Mouse (Mus musculus): ENCODE measurements around the gene Zfp524. TPM values are rescaled to one million over a fixed set of nuclear protein-coding genes. Genes with fewer than 3 reads are reported as not detected.

Gene Zfp524
- total and polyA plus RNA-seq, 3 experiments, result 2.3 to 8.4 (median 4.4) TPM

DNA sequence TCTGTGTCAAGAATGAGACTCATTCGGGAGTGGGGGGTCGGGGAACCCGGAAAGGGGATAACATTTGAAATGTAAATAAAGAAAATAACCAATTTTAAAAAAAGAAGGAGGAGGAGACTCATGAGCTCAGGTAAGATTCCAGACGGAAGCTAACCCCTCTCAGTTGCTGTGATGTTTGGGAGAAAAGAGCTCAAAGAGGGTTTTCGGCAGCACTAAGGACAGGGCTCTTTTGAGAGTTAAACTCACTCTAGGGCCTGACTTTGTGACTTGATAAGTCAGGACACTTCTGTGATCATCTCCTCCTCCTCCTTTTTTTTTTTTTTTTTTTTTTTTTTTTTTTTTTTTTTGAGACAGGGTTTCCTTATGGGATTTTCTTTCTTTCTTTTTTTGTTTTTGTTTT lies 24.7 kb downstream of the Zfp524 start:
- H3K27me3 ChIP-seq (replicated peaks), result no peaks in the 10 kb centered on the region
- dilution Hi-C loops (cut with MboI; ENCODE audit: extremely low pct_ligation_motif_present, extremely low pct_unique_long_range_greater_than_20kb, low sequenced_read_pairs), result no loop called here
- H3K4me1 ChIP-seq (ENCODE audit: control insufficient read depth in 1 of 2, insufficient read depth in 2 of 2), result peaks cover 4 to 17% of the 10 kb centered on the region in 2 experiments
- no peak for DNase-seq (ENCODE audit: extremely low read depth)
- H3K27ac ChIP-seq (ENCODE audit: insufficient read depth, low read depth), result no peak overlapping the region
- peak overlapping the region; percentile 57 to 90 (median 83) for H3K4me3 ChIP-seq (replicated peaks in 1 of 3; ENCODE audit: low read depth in 2 of 3, low read length in 2 of 3, poor library complexity in 1 of 3)
- TF ChIP-seq ZNF384 (IDR thresholded peaks at IDR 0.05; ENCODE audit: low read depth, low read length) (peak; percentile 80), MAZ (IDR thresholded peaks at IDR 0.05; ENCODE audit: low read depth, low read length) (no peak)
- H3K36me3 ChIP-seq (replicated peaks in 1 of 2; ENCODE audit: control insufficient read depth in 1 of 2, insufficient read depth in 1 of 2, low read length in 1 of 2), result peaks cover 0 to 32% of the 10 kb centered on the region in 2 experiments
- H3K9me3 ChIP-seq (replicated peaks; ENCODE audit: low read length), result no peaks in the 10 kb centered on the region
- 0 out of 2 replicates have a peak, but pooled peaks cover 5% of the 10 kb centered on the region for H3K79me2 ChIP-seq (replicated peaks; ENCODE audit: control insufficient read depth, extremely low read depth, insufficient read depth, poor library complexity, severe bottlenecking)
- peak overlapping the region; percentile 96 for H3K9ac ChIP-seq (ENCODE audit: insufficient read depth, low read depth)
- in situ Hi-C loops (cut with MboI; ENCODE audit: low pct_ligation_motif_present, low pct_unique_long_range_greater_than_20kb, low sequenced_read_pairs), result no loop called here
- H3K4me2 ChIP-seq (ENCODE audit: insufficient read depth, low read depth, poor library complexity, severe bottlenecking), result peak overlapping the region; percentile 89

DNA sequence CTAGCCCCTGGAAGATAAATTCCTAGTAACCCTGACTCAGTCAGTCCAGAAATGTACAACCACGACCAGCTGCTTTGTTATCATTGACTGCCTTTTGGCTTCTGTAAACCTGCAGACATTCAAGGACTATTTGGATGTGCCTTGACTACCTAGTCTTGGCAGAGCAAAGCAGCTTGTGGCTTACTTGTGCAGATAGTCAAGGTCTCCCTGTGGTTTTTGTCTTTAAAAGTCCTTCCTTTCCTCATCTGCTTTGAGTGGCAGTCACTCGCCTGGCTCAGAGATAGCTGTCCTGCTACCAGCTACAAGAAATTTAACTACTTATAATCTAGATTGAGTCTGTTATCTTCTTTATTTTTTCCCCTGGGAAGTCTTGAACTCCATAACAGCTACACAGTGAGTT lies 30.8 kb downstream of the Zfp524 start:
- Histone ChIP-seq H3K36me3 (replicated peaks in 1 of 2; ENCODE audit: control insufficient read depth in 1 of 2, insufficient read depth in 1 of 2, low read length in 1 of 2) (peaks cover 0 to 12% of the 10 kb centered on the region in 2 experiments), H3K4me3 (replicated peaks in 1 of 3; ENCODE audit: low read depth in 2 of 3, low read length in 2 of 3, poor library complexity in 1 of 3) (no peak overlapping the region), H3K9me3 (replicated peaks; ENCODE audit: low read length) (no peaks in the 10 kb centered on the region), H3K9ac (ENCODE audit: insufficient read depth, low read depth) (no peak overlapping the region), H3K4me1 (ENCODE audit: control insufficient read depth in 1 of 2, insufficient read depth in 2 of 2) (peaks cover 12 to 17% of the 10 kb centered on the region in 2 experiments; a peak in 3 of 4 replicates), H3K27ac (ENCODE audit: insufficient read depth, low read depth) (no peak overlapping the region), H3K4me2 (ENCODE audit: insufficient read depth, low read depth, poor library complexity, severe bottlenecking) (no peak overlapping the region), H3K27me3 (replicated peaks) (no peaks in the 10 kb centered on the region), H3K79me2 (replicated peaks; ENCODE audit: control insufficient read depth, extremely low read depth, insufficient read depth, poor library complexity, severe bottlenecking) (no peaks in the 10 kb centered on the region)
- in situ Hi-C loops (cut with MboI; ENCODE audit: low pct_ligation_motif_present, low pct_unique_long_range_greater_than_20kb, low sequenced_read_pairs), result no loop called here
- DNase-seq (ENCODE audit: extremely low read depth), result no peak
- dilution Hi-C loops (cut with MboI; ENCODE audit: extremely low pct_ligation_motif_present, extremely low pct_unique_long_range_greater_than_20kb, low sequenced_read_pairs), result no loop called here
- TF ChIP-seq TCF12 (IDR thresholded peaks at IDR 0.05; ENCODE audit: low read depth, low read length) (no peak), KAT2A (IDR thresholded peaks at IDR 0.05; ENCODE audit: insufficient replicate concordance, low read length) (no peak), GABPA (IDR thresholded peaks at IDR 0.05; ENCODE audit: insufficient replicate concordance, low read depth, low read length) (no peak), NELFE (IDR thresholded peaks at IDR 0.05; ENCODE audit: low read depth, low read length) (no peak), ZC3H11A (IDR thresholded peaks at IDR 0.05; ENCODE audit: low read depth, low read length) (no peak), MAZ (IDR thresholded peaks at IDR 0.05; ENCODE audit: low read depth, low read length) (no peak), E2F4 (IDR thresholded peaks at IDR 0.05; ENCODE audit: insufficient replicate concordance, low read depth, low read length) (no peak), JUN (IDR thresholded peaks at IDR 0.05; ENCODE audit: insufficient read depth, low read depth, low read length) (no peak), EP300 (IDR thresholded peaks at IDR 0.05; ENCODE audit: low read length) (no peak)

DNA sequence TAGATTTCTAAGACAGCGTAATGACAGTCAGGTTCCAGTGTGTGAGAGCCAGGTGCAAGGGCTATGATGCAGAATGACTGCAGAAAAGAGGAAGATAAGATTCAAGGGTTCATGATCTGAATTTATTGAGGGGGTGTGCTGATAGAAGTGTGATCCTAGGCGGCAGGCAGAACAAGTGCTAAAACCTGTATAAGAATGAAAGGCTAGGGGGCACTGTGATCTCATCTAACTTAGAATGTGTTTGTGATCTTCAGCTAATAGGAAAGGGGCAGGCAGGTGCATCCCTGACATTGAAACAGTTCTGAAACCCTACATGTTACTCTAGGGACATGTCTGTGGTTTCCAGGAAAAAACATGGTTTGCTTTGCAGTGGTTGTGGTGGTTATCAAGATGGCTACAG lies 31.9 kb downstream of the Zfp524 start:
- no peak for TF ChIP-seq KAT2A (IDR thresholded peaks at IDR 0.05; ENCODE audit: insufficient replicate concordance, low read length)
- TF ChIP-seq USF2 (conservative IDR thresholded peaks at IDR 0.05; ENCODE audit: low read depth, low read length), result no peak
- TF ChIP-seq MAFK (IDR thresholded peaks at IDR 0.05; ENCODE audit: insufficient replicate concordance, low read length), result peak; percentile 61
- TF ChIP-seq ELF1 (IDR thresholded peaks at IDR 0.05; ENCODE audit: low read depth, low read length), result no peak
- TF ChIP-seq TBP (conservative IDR thresholded peaks at IDR 0.05; ENCODE audit: low read depth, low read length), result no peak
- peak; percentile 60 for TF ChIP-seq RAD21 (IDR thresholded peaks at IDR 0.05; ENCODE audit: low read depth, low read length)
- no peak for TF ChIP-seq ZKSCAN1 (IDR thresholded peaks at IDR 0.05; ENCODE audit: borderline replicate concordance, low read depth, low read length)
- peak; percentile 17; the same call in 1 of the 2 replicates for TF ChIP-seq BHLHE40 (IDR thresholded peaks at IDR 0.05; ENCODE audit: low read depth, low read length)
- TF ChIP-seq SMC3 (IDR thresholded peaks at IDR 0.05; ENCODE audit: low read depth, low read length), result peak; percentile 27
- TF ChIP-seq MAX (IDR thresholded peaks at IDR 0.05; ENCODE audit: low read length), result no peak
- TF ChIP-seq IRF4 (IDR thresholded peaks at IDR 0.05; ENCODE audit: low read depth, low read length), result 0 out of 2 replicates have a peak, but pooled peaks have one; percentile 19
- peak; percentile 13 to 65; a peak in 2 of 4 replicates for TF ChIP-seq CTCF (conservative IDR thresholded peaks at IDR 0.05 in 1 of 2, IDR thresholded peaks at IDR 0.05 in 1 of 2; ENCODE audit: low read depth in 2 of 2, low read length in 2 of 2)
- TF ChIP-seq CHD2 (IDR thresholded peaks at IDR 0.05; ENCODE audit: low read length), result no peak
- Histone ChIP-seq H3K4me1 (ENCODE audit: control insufficient read depth in 1 of 2, insufficient read depth in 2 of 2) (peaks cover 16 to 24% of the 10 kb centered on the region in 2 experiments), H3K27ac (ENCODE audit: insufficient read depth, low read depth) (no peak overlapping the region), H3K27me3 (replicated peaks) (no peaks in the 10 kb centered on the region), H3K9ac (ENCODE audit: insufficient read depth, low read depth) (no peak overlapping the region), H3K9me3 (replicated peaks; ENCODE audit: low read length) (no peaks in the 10 kb centered on the region), H3K36me3 (replicated peaks in 1 of 2; ENCODE audit: control insufficient read depth in 1 of 2, insufficient read depth in 1 of 2, low read length in 1 of 2) (peaks cover 0 to 8% of the 10 kb centered on the region in 2 experiments), H3K79me2 (replicated peaks; ENCODE audit: control insufficient read depth, extremely low read depth, insufficient read depth, poor library complexity, severe bottlenecking) (no peaks in the 10 kb centered on the region), H3K4me2 (ENCODE audit: insufficient read depth, low read depth, poor library complexity, severe bottlenecking) (no peak overlapping the region), H3K4me3 (replicated peaks in 1 of 3; ENCODE audit: low read depth in 2 of 3, low read length in 2 of 3, poor library complexity in 1 of 3) (no peak overlapping the region)
- in situ Hi-C loops (cut with MboI; ENCODE audit: low pct_ligation_motif_present, low pct_unique_long_range_greater_than_20kb, low sequenced_read_pairs), result no loop called here
- dilution Hi-C loops (cut with MboI; ENCODE audit: extremely low pct_ligation_motif_present, extremely low pct_unique_long_range_greater_than_20kb, low sequenced_read_pairs), result no loop called here
- DNase-seq (ENCODE audit: extremely low read depth), result peak; percentile 34
